Mouse (Mus musculus): Measurements from ENCODE around the gene Rps2. TPM values are rescaled to one million over a fixed set of nuclear protein-coding genes. Genes with fewer than 3 reads are reported as not detected.
A peak's percentile ranks its signal among the peaks of the same experiment; 100 is the strongest.

The Rps2 gene
- total and polyA plus RNA-seq, 3 experiments: 675 to 2,277 (median 722) TPM

DNA sequence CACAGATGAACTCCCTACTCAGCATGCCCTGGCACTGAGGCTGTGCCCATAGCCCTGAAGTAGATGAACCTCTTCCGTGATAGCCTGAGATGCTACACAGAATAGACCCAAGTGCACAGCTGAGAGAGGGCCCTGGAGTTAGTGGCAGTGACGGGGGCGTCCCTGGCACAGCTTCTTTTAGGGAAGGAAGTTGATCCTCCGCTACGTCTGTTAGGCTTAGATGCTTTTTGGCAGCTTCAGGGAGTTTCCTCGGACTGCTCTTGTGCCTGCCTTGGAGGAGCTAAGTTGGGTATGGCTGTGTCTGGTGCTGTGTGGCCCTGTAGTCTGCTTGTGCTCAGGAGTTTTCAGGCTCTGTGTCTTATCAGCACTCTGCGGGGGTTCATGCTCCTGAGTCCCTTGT, 43.6 kb upstream of the Rps2 start:
- Histone ChIP-seq H3K27me3 (ENCODE audit: control insufficient read depth, insufficient read depth, low read length) (no peaks in the 10 kb centered on the region), H3K9ac (ENCODE audit: low read depth, low read length) (no peak overlapping the region), H3K27ac (no peak overlapping the region), H3K79me2 (replicated peaks; ENCODE audit: control insufficient read depth, insufficient read depth, low read length) (peaks cover 1% of the 10 kb centered on the region), H3K4me3 (no peak overlapping the region), H3K36me3 (ENCODE audit: control insufficient read depth, insufficient read depth, low read length) (no peaks in the 10 kb centered on the region), H3K4me1 (ENCODE audit: control insufficient read depth, insufficient read depth, low read length) (peaks cover 16% of the 10 kb centered on the region)
- intact Hi-C loops (cut with DNase I): no loop called here
- TF ChIP-seq POLR2A (IDR thresholded peaks at IDR 0.05; ENCODE audit: insufficient read depth, low read depth, low read length) (no peak), EP300 (IDR thresholded peaks at IDR 0.05; ENCODE audit: insufficient read depth, low read depth, low read length) (no peak), CTCF (IDR thresholded peaks at IDR 0.05) (no peak)
- 34% methylated on average over 7 of the region's 7 CpGs for WGBS
- no peak for DNase-seq

DNA sequence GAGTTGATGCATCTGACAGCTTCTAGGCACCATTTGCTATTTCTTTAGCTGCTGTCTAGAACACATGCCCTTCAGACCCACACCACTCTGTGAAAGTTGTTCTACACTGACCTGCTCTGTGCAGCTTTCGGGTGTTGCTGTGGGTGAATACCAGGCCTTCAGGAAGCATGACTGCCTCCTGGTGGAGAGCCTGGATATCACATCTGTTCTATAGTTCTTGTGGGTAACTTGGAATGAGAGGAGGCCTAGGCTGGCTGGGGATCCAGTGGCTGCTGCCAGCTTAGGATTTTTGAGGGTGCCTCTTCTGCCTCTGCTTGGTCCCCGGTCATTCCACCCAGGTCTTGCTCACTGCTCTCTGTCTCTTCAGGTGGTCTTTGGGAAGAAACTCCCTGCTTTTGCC, 41.7 kb upstream of the Rps2 start:
- Histone ChIP-seq H3K27ac (no peak overlapping the region), H3K4me1 (ENCODE audit: control insufficient read depth, insufficient read depth, low read length) (peaks cover 12% of the 10 kb centered on the region), H3K27me3 (ENCODE audit: control insufficient read depth, insufficient read depth, low read length) (no peaks in the 10 kb centered on the region), H3K79me2 (replicated peaks; ENCODE audit: control insufficient read depth, insufficient read depth, low read length) (peaks cover 1% of the 10 kb centered on the region), H3K9ac (ENCODE audit: low read depth, low read length) (no peak overlapping the region), H3K4me3 (no peak overlapping the region), H3K36me3 (ENCODE audit: control insufficient read depth, insufficient read depth, low read length) (no peaks in the 10 kb centered on the region)
- WGBS: 53% methylated on average over 2 of the region's 2 CpGs
- peak; percentile 57 to 61 for DNase-seq
- intact Hi-C loops (cut with DNase I): loop anchor here (2.0 kb wide), 1 partner anchor 19 kb away; no protein-coding TSS in a partner anchor
- TF ChIP-seq POLR2A (IDR thresholded peaks at IDR 0.05; ENCODE audit: insufficient read depth, low read depth, low read length) (no peak), EP300 (IDR thresholded peaks at IDR 0.05; ENCODE audit: insufficient read depth, low read depth, low read length) (no peak), CTCF (IDR thresholded peaks at IDR 0.05) (peak; percentile 87)

DNA sequence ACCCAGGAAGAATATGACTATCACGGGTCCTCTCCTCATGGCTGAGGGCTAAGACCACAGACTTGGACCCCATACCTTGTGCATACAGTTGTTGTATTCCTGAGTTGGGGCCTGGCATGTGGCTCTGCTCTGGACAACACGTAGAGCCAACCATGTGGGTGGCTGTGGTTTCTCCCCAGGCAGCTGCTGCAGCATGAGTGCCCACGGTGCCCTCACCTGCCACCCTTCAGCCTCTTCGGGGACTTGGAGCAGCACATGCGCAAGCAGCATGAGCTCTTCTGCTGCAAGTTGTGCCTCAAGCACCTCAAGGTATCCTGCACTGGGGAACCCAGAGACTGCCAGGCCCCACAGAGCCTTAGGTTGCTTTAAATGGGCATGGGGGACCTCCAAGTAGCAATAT, 41.0 kb upstream of the Rps2 start:
- TF ChIP-seq CTCF (IDR thresholded peaks at IDR 0.05): no peak
- H3K79me2 ChIP-seq (replicated peaks; ENCODE audit: control insufficient read depth, insufficient read depth, low read length): peaks cover 1% of the 10 kb centered on the region; the same call in 1 of the 2 replicates
- intact Hi-C loops (cut with DNase I): loop anchor here (2.0 kb wide), 1 partner anchor 18 kb away; no protein-coding TSS in a partner anchor
- H3K27me3 ChIP-seq (ENCODE audit: control insufficient read depth, insufficient read depth, low read length): no peaks in the 10 kb centered on the region
- no peak overlapping the region for H3K27ac ChIP-seq
- no peak for DNase-seq
- H3K36me3 ChIP-seq (ENCODE audit: control insufficient read depth, insufficient read depth, low read length): no peaks in the 10 kb centered on the region
- H3K9ac ChIP-seq (ENCODE audit: low read depth, low read length): no peak overlapping the region
- 98% methylated on average over 5 of the region's 5 CpGs for WGBS
- no peak overlapping the region for H3K4me3 ChIP-seq
- H3K4me1 ChIP-seq (ENCODE audit: control insufficient read depth, insufficient read depth, low read length): peaks cover 8% of the 10 kb centered on the region

DNA sequence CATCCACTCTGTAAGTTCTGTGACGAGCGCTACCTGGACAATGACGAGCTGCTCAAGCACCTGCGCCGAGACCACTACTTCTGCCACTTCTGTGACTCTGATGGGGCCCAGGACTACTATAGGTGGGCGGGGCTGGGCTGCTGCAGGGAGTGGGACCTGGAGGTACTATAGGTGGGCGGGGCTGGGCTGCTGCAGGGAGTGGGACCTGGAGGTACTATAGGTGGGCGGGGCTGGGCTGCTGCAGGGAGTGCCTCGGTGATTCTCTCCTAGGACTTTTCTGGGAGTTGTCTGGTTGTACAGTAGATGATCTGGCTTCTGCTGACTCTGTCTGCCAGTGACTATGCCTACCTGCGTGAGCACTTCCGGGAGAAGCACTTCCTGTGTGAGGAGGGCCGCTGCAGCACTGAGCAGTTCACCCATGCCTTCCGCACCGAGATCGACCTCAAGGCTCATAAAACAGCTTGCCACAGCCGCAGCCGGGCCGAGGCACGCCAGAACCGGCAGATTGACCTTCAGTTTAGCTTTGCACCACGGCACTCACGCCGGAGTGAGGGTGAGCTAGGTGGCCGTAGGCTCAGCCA, 40.3 kb upstream of the Rps2 start:
- Histone ChIP-seq H3K4me1 (ENCODE audit: control insufficient read depth, insufficient read depth, low read length) (peaks cover 3% of the 10 kb centered on the region), H3K36me3 (ENCODE audit: control insufficient read depth, insufficient read depth, low read length) (no peaks in the 10 kb centered on the region), H3K79me2 (replicated peaks; ENCODE audit: control insufficient read depth, insufficient read depth, low read length) (peaks cover 1% of the 10 kb centered on the region; the same call in 1 of the 2 replicates), H3K27ac (no peak overlapping the region), H3K9ac (ENCODE audit: low read depth, low read length) (no peak overlapping the region), H3K4me3 (no peak overlapping the region), H3K27me3 (ENCODE audit: control insufficient read depth, insufficient read depth, low read length) (no peaks in the 10 kb centered on the region)
- WGBS: 92% methylated on average over 24 of the region's 24 CpGs
- intact Hi-C loops (cut with DNase I): loop anchor here (2.0 kb wide), 1 partner anchor 17 kb away; no protein-coding TSS in a partner anchor
- DNase-seq: no peak
- TF ChIP-seq EP300 (IDR thresholded peaks at IDR 0.05; ENCODE audit: insufficient read depth, low read depth, low read length) (no peak), POLR2A (IDR thresholded peaks at IDR 0.05; ENCODE audit: insufficient read depth, low read depth, low read length) (no peak), CTCF (IDR thresholded peaks at IDR 0.05) (no peak)

- no peak overlapping the region for H3K9ac ChIP-seq (ENCODE audit: low read depth, low read length)
- peaks cover 4% of the 10 kb centered on the region for H3K27me3 ChIP-seq (ENCODE audit: control insufficient read depth, insufficient read depth, low read length)
- H3K36me3 ChIP-seq (ENCODE audit: control insufficient read depth, insufficient read depth, low read length): no peaks in the 10 kb centered on the region
- TF ChIP-seq EP300 (IDR thresholded peaks at IDR 0.05; ENCODE audit: insufficient read depth, low read depth, low read length) (no peak), POLR2A (IDR thresholded peaks at IDR 0.05; ENCODE audit: insufficient read depth, low read depth, low read length) (no peak), CTCF (IDR thresholded peaks at IDR 0.05) (no peak)
- H3K79me2 ChIP-seq (replicated peaks; ENCODE audit: control insufficient read depth, insufficient read depth, low read length): no peaks in the 10 kb centered on the region
- no peaks in the 10 kb centered on the region for H3K4me1 ChIP-seq (ENCODE audit: control insufficient read depth, insufficient read depth, low read length)
- no peak overlapping the region for H3K4me3 ChIP-seq
- no peak overlapping the region for H3K27ac ChIP-seq
- intact Hi-C loops (cut with DNase I): no loop called here
- 43% methylated on average over 16 of the region's 16 CpGs for WGBS
- DNase-seq: no peak
Observed at GRCm38 (mm10) chr17:24686514-24686913, 31.4 kb upstream of the Rps2 start.

GRCm38 (mm10) chr17:24687146-24687595, 30.7 kb upstream of the Rps2 start:
- peak; percentile 58 to 68 for DNase-seq
- Histone ChIP-seq H3K27ac (no peak overlapping the region), H3K4me1 (ENCODE audit: control insufficient read depth, insufficient read depth, low read length) (no peaks in the 10 kb centered on the region), H3K79me2 (replicated peaks; ENCODE audit: control insufficient read depth, insufficient read depth, low read length) (no peaks in the 10 kb centered on the region), H3K4me3 (peak overlapping the region; percentile 33), H3K27me3 (ENCODE audit: control insufficient read depth, insufficient read depth, low read length) (peaks cover 4% of the 10 kb centered on the region), H3K9ac (ENCODE audit: low read depth, low read length) (peak overlapping the region; percentile 43), H3K36me3 (ENCODE audit: control insufficient read depth, insufficient read depth, low read length) (no peaks in the 10 kb centered on the region)
- TF ChIP-seq EP300 (IDR thresholded peaks at IDR 0.05; ENCODE audit: insufficient read depth, low read depth, low read length) (no peak), CTCF (IDR thresholded peaks at IDR 0.05) (no peak), POLR2A (IDR thresholded peaks at IDR 0.05; ENCODE audit: insufficient read depth, low read depth, low read length) (no peak)
- WGBS: 2% methylated on average over 24 of the region's 25 CpGs
- intact Hi-C loops (cut with DNase I): no loop called here

Measured in heart, adult 2 months (tissue).